Mouse (Mus musculus) forebrain, embryonic 11.5 days (tissue): Measurements from ENCODE around the gene Pkd1l1. TPM values are rescaled to one million over a fixed set of nuclear protein-coding genes. Genes with fewer than 3 reads are reported as not detected.

Experiments
- ATAC-seq: fragments of 200-750 bp; cut with Nextera tagmentation; replicated peaks from 2 replicates; pipeline ENCODE4 v1.8.0; 2017; ENCODE audit warnings: moderate TSS enrichment; ENCODE audit not compliant: low FRiP score
- DNase-seq: peaks from one replicate; pipeline ENCODE4 v3.0.0-alpha.2; 2017; ENCODE audit warnings: low spot score
- H3K27ac ChIP-seq: fragments of 300-500 bp; sonication (generic); 2 replicates; pipeline ENCODE4 v1.5.1; 2014; ENCODE audit warnings: low read depth, low read length
- H3K27me3 ChIP-seq: fragments of 300-500 bp; sonication (generic); 2 replicates; pipeline ENCODE4 v1.6.1; 2014; ENCODE audit warnings: mild to moderate bottlenecking, low read length, mixed read lengths; ENCODE audit not compliant: control insufficient read depth, insufficient read depth
- H3K36me3 ChIP-seq: fragments of 300-500 bp; sonication (generic); 2 replicates; pipeline ENCODE4 v1.6.1; 2014; ENCODE audit warnings: mild to moderate bottlenecking, low read length, moderate library complexity, mixed read lengths; ENCODE audit not compliant: control insufficient read depth, insufficient read depth
- H3K4me1 ChIP-seq: fragments of 300-500 bp; sonication (generic); replicated peaks from 2 replicates; pipeline ENCODE4 v1.6.1; 2014; ENCODE audit warnings: low read length, mixed read lengths; ENCODE audit not compliant: control insufficient read depth, insufficient read depth
- H3K4me2 ChIP-seq: fragments of 300-500 bp; sonication (generic); 2 replicates; pipeline ENCODE4 v1.6.1; 2014; ENCODE audit warnings: low read depth, mild to moderate bottlenecking, low read length, moderate library complexity, mixed read lengths; ENCODE audit not compliant: severe bottlenecking
- H3K4me3 ChIP-seq: fragments of 300-500 bp; sonication (generic); 2 replicates; pipeline ENCODE4 v1.5.1; 2014; ENCODE audit warnings: low read depth, low read length
- H3K9ac ChIP-seq: fragments of 300-500 bp; sonication (generic); 2 replicates; pipeline ENCODE4 v1.6.1; 2014; ENCODE audit warnings: low read length
- H3K9me3 ChIP-seq: fragments of 300-500 bp; sonication (generic); 2 replicates; pipeline ENCODE4 v1.6.1; 2016; ENCODE audit warnings: low read length, mixed read lengths; ENCODE audit not compliant: control insufficient read depth
- WGBS: fragments of 180-500 bp; shearing (Covaris S2); extraction: QIAGEN DNeasy Blood & Tissue Kit; methylation state at CpG from one replicate; pipeline ENCODE4 v1.1.7; 2014; 5-methylcytosine and 5-hydroxymethylcytosine counted together
- polyA plus RNA-seq: library from polyadenylated mRNA; unstranded; fragments of >200 nt; fragmentation: Nextera tagmentation; extraction: Ambion mirVana; gene quantifications from 2 replicates; pipeline ENCODE4 v1.2.1, GENCODE M21; 2014

Pkd1l1 gene
- polyA plus RNA-seq, 1 experiment from 2014 or later: not detected

- Histone ChIP-seq H3K4me2 (no peak overlapping the region), H3K9me3 (no peaks in the 10 kb centered on the region), H3K9ac (no peak overlapping the region), H3K36me3 (no peaks in the 10 kb centered on the region), H3K4me3 (no peak overlapping the region), H3K4me1 (no peaks in the 10 kb centered on the region), H3K27me3 (no peaks in the 10 kb centered on the region), H3K27ac (no peak overlapping the region)
- DNase-seq (no peak), ATAC-seq (no peak)
- WGBS: 81% methylated on average over 5 of the region's 5 CpGs
Observed at GRCm38 (mm10) chr11:8826609-8827008, 146.5 kb downstream of the Pkd1l1 start.

- ATAC-seq (no peak), DNase-seq (no peak)
Observed at GRCm38 (mm10) chr11:8826046-8826445, 147.0 kb downstream of the Pkd1l1 start.

GRCm38 (mm10) chr11:8825413-8825812 is 147.7 kb downstream of the Pkd1l1 start:
- H3K4me2 ChIP-seq: no peak overlapping the region
- no peaks in the 10 kb centered on the region for H3K4me1 ChIP-seq
- no peak overlapping the region for H3K27ac ChIP-seq
- no peaks in the 10 kb centered on the region for H3K36me3 ChIP-seq
- WGBS: 94% methylated on average over 3 of the region's 3 CpGs
- DNase-seq (no peak), ATAC-seq (no peak)
- H3K27me3 ChIP-seq: no peaks in the 10 kb centered on the region
- H3K9me3 ChIP-seq: no peaks in the 10 kb centered on the region
- H3K4me3 ChIP-seq: no peak overlapping the region
- H3K9ac ChIP-seq: no peak overlapping the region

More at GRCm38 (mm10) chr11:8826046-8826445, 147.0 kb downstream of the Pkd1l1 start:
- no peaks in the 10 kb centered on the region for H3K36me3 ChIP-seq
- no peaks in the 10 kb centered on the region for H3K4me1 ChIP-seq
- H3K4me2 ChIP-seq: no peak overlapping the region
- no peak overlapping the region for H3K27ac ChIP-seq
- H3K9me3 ChIP-seq: no peaks in the 10 kb centered on the region
- H3K4me3 ChIP-seq: no peak overlapping the region
- 74% methylated on average over 3 of the region's 3 CpGs for WGBS
- no peaks in the 10 kb centered on the region for H3K27me3 ChIP-seq
- no peak overlapping the region for H3K9ac ChIP-seq

GRCm38 (mm10) chr11:8821403-8821802 is 151.7 kb downstream of the Pkd1l1 start:
- WGBS: 91% methylated on average over 4 of the region's 4 CpGs
- Histone ChIP-seq H3K4me3 (no peak overlapping the region), H3K27ac (no peak overlapping the region), H3K27me3 (no peaks in the 10 kb centered on the region), H3K36me3 (no peaks in the 10 kb centered on the region), H3K4me1 (no peaks in the 10 kb centered on the region), H3K4me2 (no peak overlapping the region), H3K9me3 (no peaks in the 10 kb centered on the region), H3K9ac (no peak overlapping the region)
- DNase-seq (no peak), ATAC-seq (no peak)

GRCm38 (mm10) chr11:8817376-8817775 is 155.7 kb downstream of the Pkd1l1 start:
- Histone ChIP-seq H3K27me3 (no peaks in the 10 kb centered on the region), H3K9me3 (no peaks in the 10 kb centered on the region), H3K27ac (no peak overlapping the region), H3K4me3 (no peak overlapping the region), H3K4me2 (no peak overlapping the region), H3K9ac (no peak overlapping the region), H3K36me3 (no peaks in the 10 kb centered on the region), H3K4me1 (no peaks in the 10 kb centered on the region)
- 64% methylated on average over 3 of the region's 3 CpGs for WGBS
- ATAC-seq (no peak), DNase-seq (no peak)

- DNase-seq (no peak), ATAC-seq (no peak)
- WGBS: 80% methylated on average over 4 of the region's 4 CpGs
Observed at GRCm38 (mm10) chr11:8814097-8814790, 158.8 kb downstream of the Pkd1l1 start.

GRCm38 (mm10) chr11:8811506-8812100 is 161.5 kb downstream of the Pkd1l1 start:
- no peak for DNase-seq
- no peak overlapping the region for H3K4me2 ChIP-seq
- 3% methylated on average over 5 of the region's 5 CpGs for whole genome bisulfite sequencing
- H3K4me3 ChIP-seq: no peak overlapping the region
- 0 out of 2 replicates have a peak, but pooled peaks cover 2% of the 10 kb centered on the region for H3K4me1 ChIP-seq
- no peaks in the 10 kb centered on the region for H3K36me3 ChIP-seq
- no peak overlapping the region for H3K9ac ChIP-seq
- no peak overlapping the region for H3K27ac ChIP-seq
- ATAC-seq: no peak
- H3K27me3 ChIP-seq: no peaks in the 10 kb centered on the region
- H3K9me3 ChIP-seq: no peaks in the 10 kb centered on the region

More at GRCm38 (mm10) chr11:8814097-8814790, 158.8 kb downstream of the Pkd1l1 start:
- Histone ChIP-seq H3K4me3 (no peak overlapping the region), H3K9me3 (no peaks in the 10 kb centered on the region), H3K4me1 (0 out of 2 replicates have a peak, but pooled peaks cover 2% of the 10 kb centered on the region), H3K27ac (no peak overlapping the region), H3K9ac (no peak overlapping the region), H3K36me3 (no peaks in the 10 kb centered on the region), H3K4me2 (no peak overlapping the region), H3K27me3 (no peaks in the 10 kb centered on the region)

GRCm38 (mm10) chr11:8809644-8810043 is 163.4 kb downstream of the Pkd1l1 start:
- no peak for ATAC-seq
- WGBS: 83% methylated on average over 1 of the region's 1 CpGs

More at GRCm38 (mm10) chr11:8809644-8810043, 163.4 kb downstream of the Pkd1l1 start:
- Histone ChIP-seq H3K27me3 (no peaks in the 10 kb centered on the region), H3K27ac (no peak overlapping the region), H3K4me1 (0 out of 2 replicates have a peak, but pooled peaks cover 2% of the 10 kb centered on the region), H3K9ac (no peak overlapping the region), H3K36me3 (no peaks in the 10 kb centered on the region), H3K4me3 (no peak overlapping the region), H3K4me2 (no peak overlapping the region), H3K9me3 (no peaks in the 10 kb centered on the region)
- no peak for DNase-seq
